Mouse (Mus musculus): Measurements from ENCODE around the gene Plekha6. TPM values are rescaled to one million over a fixed set of nuclear protein-coding genes. Genes with fewer than 3 reads are reported as not detected.

Plekha6 gene
- polyA plus RNA-seq, 1 experiment from 2014 or later = 6.1 TPM

DNA sequence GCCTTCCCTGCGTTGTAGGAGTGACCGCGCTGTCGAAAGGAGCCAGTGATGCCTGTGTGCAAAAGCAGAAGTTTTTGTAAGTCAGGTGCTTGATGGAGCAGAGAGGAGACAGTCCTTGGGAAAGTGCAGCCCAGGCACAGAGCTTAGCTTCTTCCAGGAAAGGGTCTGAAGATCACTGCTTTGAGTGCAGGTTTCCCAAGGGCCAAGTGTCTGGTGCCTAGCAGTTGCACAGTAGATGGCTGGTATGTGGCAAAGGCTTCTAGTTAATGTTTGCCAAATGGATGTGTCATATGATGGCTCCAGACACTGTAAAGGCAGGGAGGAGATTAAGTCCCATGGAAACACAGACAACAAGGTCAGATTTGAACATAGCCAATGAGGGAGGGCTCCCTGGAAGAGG, 49.9 kb downstream of the Plekha6 start:
- Histone ChIP-seq H3K27ac (ENCODE audit: low read depth, low read length) (no peak overlapping the region), H3K4me3 (ENCODE audit: low read length) (no peak overlapping the region), H3K27me3 (ENCODE audit: control insufficient read depth, insufficient read depth, low read length) (no peaks in the 10 kb centered on the region), H3K4me2 (replicated peaks; ENCODE audit: low read depth, low read length) (no peak overlapping the region), H3K36me3 (ENCODE audit: control insufficient read depth, insufficient read depth, low read length) (no peaks in the 10 kb centered on the region), H3K9me3 (ENCODE audit: control insufficient read depth, low read length) (no peaks in the 10 kb centered on the region), H3K4me1 (ENCODE audit: control insufficient read depth, insufficient read depth, low read length) (no peaks in the 10 kb centered on the region; the same call in 1 of the 2 replicates), H3K9ac (ENCODE audit: low read depth, low read length) (no peak overlapping the region)
- WGBS = 92% methylated on average over 4 of the region's 4 CpGs
- ATAC-seq (ENCODE audit: low FRiP score, low TSS enrichment) = no peak

DNA sequence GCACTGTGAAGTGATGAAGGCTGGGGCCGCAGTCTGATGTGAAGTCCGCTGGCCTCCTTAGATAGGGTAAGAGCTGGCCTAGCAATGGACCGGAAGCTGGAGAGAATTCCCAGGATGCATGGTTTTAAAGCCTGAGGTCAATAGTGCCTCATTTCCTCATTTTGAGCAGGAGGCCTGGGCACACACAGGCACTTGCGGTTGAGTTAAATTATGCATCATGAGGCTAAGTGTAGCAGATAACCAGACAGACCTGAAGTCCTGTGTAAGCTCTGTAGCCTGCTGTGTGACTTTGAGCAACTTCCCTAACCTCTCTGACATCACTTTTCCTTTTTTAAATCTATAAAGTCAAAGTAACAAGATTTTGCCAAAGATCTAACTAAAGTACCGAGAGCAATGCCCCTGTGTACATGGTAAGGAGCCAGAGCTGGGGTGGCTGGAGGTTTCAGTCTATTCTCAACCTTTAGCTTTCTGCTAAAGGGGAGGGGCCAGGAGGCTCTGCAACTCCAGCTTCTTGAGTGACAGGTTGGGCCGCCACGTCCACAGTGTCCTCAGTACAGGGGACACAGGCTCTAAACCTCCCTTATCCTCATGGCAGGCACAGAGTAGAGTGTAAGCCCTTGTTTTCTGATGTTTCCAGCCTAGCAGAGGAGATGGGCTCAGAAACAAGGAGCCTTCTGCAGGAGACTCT, 50.8 kb downstream of the Plekha6 start:
- no peak for ATAC-seq (ENCODE audit: low FRiP score, low TSS enrichment)
- H3K27ac ChIP-seq (ENCODE audit: low read depth, low read length) = no peak overlapping the region
- no peaks in the 10 kb centered on the region for H3K9me3 ChIP-seq (ENCODE audit: control insufficient read depth, low read length)
- no peaks in the 10 kb centered on the region for H3K36me3 ChIP-seq (ENCODE audit: control insufficient read depth, insufficient read depth, low read length)
- no peak overlapping the region for H3K9ac ChIP-seq (ENCODE audit: low read depth, low read length)
- 64% methylated on average over 7 of the region's 7 CpGs for WGBS
- no peaks in the 10 kb centered on the region for H3K27me3 ChIP-seq (ENCODE audit: control insufficient read depth, insufficient read depth, low read length)
- no peak overlapping the region for H3K4me3 ChIP-seq (ENCODE audit: low read length)
- no peaks in the 10 kb centered on the region; the same call in 1 of the 2 replicates for H3K4me1 ChIP-seq (ENCODE audit: control insufficient read depth, insufficient read depth, low read length)
- H3K4me2 ChIP-seq (replicated peaks; ENCODE audit: low read depth, low read length) = no peak overlapping the region

DNA sequence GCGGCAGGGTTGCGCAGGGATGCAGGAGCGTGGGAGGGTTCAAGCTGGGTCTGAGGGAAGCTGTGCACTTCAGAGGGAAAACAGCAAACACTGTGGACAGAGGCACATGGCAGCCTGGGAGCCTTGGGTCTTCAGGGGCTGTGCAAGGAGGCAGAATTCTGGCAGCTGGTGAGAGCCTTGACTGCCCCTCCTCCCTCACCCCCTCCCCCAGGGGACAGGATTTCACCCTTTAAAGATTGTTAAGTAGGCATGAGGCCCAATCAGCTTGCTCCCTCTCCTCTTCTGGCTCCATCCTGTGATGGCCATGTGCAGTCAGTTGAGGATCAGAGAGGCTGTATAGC, 51.3 kb downstream of the Plekha6 start:
- Histone ChIP-seq H3K4me2 (replicated peaks; ENCODE audit: low read depth, low read length) (no peak overlapping the region), H3K9ac (ENCODE audit: low read depth, low read length) (no peak overlapping the region), H3K27ac (ENCODE audit: low read depth, low read length) (no peak overlapping the region), H3K4me1 (ENCODE audit: control insufficient read depth, insufficient read depth, low read length) (no peaks in the 10 kb centered on the region; the same call in 1 of the 2 replicates), H3K36me3 (ENCODE audit: control insufficient read depth, insufficient read depth, low read length) (no peaks in the 10 kb centered on the region), H3K27me3 (ENCODE audit: control insufficient read depth, insufficient read depth, low read length) (no peaks in the 10 kb centered on the region), H3K9me3 (ENCODE audit: control insufficient read depth, low read length) (no peaks in the 10 kb centered on the region), H3K4me3 (ENCODE audit: low read length) (no peak overlapping the region)
- WGBS = 81% methylated on average over 3 of the region's 3 CpGs
- no peak for ATAC-seq (ENCODE audit: low FRiP score, low TSS enrichment)

DNA sequence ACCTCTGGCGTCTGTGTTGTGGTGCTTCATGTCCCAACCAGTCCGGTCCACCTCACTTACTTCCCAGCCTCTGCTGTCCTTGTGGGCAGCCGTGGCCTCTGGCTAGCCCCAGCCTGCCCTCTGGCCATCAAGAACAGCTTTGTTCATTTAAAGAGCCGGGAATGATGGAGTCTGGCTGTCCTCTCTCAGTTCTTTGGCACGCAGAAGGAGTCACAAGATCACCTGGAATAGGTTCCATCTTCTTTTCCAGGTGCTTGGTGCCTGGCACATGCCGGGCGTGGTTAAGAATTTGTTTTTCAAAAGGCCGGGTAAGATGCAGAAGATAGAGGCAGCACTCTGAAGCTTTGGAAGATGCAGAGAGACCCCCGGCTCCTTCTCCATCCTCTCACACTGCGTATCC, 51.7 kb downstream of the Plekha6 start:
- Histone ChIP-seq H3K4me2 (replicated peaks; ENCODE audit: low read depth, low read length) (no peak overlapping the region), H3K27me3 (ENCODE audit: control insufficient read depth, insufficient read depth, low read length) (no peaks in the 10 kb centered on the region), H3K9ac (ENCODE audit: low read depth, low read length) (no peak overlapping the region), H3K4me1 (ENCODE audit: control insufficient read depth, insufficient read depth, low read length) (no peaks in the 10 kb centered on the region; the same call in 1 of the 2 replicates), H3K9me3 (ENCODE audit: control insufficient read depth, low read length) (no peaks in the 10 kb centered on the region), H3K27ac (ENCODE audit: low read depth, low read length) (no peak overlapping the region), H3K36me3 (ENCODE audit: control insufficient read depth, insufficient read depth, low read length) (no peaks in the 10 kb centered on the region), H3K4me3 (ENCODE audit: low read length) (no peak overlapping the region)
- no peak for ATAC-seq (ENCODE audit: low FRiP score, low TSS enrichment)
- 82% methylated on average over 10 of the region's 10 CpGs for WGBS

DNA sequence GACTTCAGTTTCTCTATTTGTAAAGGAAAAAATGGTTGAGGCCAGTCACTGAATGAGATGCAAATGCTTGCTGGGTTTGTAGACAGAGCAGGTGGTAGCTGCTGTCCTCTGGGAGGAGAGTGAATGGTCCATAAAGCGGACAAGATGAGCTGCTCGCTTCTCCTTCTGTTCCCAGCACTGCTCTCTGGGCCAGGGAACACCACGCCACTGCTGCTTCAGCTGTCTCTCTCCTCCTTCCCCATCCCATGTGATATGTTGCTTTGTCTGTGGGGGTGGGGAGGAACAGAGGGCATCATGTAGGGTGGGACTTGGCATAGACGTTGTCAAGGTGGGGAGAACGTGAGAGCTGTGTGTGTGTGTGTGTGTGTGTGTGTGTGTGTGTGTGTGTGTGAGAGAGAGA, 53.0 kb downstream of the Plekha6 start:
- WGBS = 59% methylated on average over 5 of the region's 5 CpGs
- ATAC-seq (ENCODE audit: low FRiP score, low TSS enrichment) = no peak
- H3K36me3 ChIP-seq (ENCODE audit: control insufficient read depth, insufficient read depth, low read length) = no peaks in the 10 kb centered on the region
- no peak overlapping the region for H3K9ac ChIP-seq (ENCODE audit: low read depth, low read length)
- H3K27ac ChIP-seq (ENCODE audit: low read depth, low read length) = no peak overlapping the region
- H3K9me3 ChIP-seq (ENCODE audit: control insufficient read depth, low read length) = no peaks in the 10 kb centered on the region
- H3K27me3 ChIP-seq (ENCODE audit: control insufficient read depth, insufficient read depth, low read length) = no peaks in the 10 kb centered on the region
- H3K4me1 ChIP-seq (ENCODE audit: control insufficient read depth, insufficient read depth, low read length) = no peaks in the 10 kb centered on the region; the same call in 1 of the 2 replicates
- H3K4me3 ChIP-seq (ENCODE audit: low read length) = no peak overlapping the region
- H3K4me2 ChIP-seq (replicated peaks; ENCODE audit: low read depth, low read length) = no peak overlapping the region

DNA sequence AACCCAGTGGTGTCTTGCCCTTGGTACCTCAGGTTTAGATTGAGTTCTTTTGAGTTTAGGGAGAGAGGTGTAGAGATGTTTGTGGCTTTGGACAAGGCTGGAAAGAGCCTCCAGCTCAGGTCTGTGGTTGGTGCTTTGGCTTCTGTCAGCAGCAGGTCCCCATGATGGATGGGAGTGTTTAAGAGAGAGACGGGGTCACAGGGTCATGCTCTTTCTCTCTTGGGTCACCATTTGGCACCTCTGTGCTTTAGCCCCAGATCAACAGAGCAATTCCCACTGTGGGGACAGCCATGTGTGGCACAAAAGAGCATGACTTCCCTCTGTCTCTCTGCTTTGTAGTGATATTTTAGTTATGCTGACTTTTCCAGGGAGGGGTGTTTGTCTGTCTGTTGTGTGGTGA, 55.1 kb downstream of the Plekha6 start:
- no peak overlapping the region for H3K4me3 ChIP-seq (ENCODE audit: low read length)
- no peak overlapping the region for H3K9ac ChIP-seq (ENCODE audit: low read depth, low read length)
- no peaks in the 10 kb centered on the region for H3K36me3 ChIP-seq (ENCODE audit: control insufficient read depth, insufficient read depth, low read length)
- H3K27ac ChIP-seq (ENCODE audit: low read depth, low read length) = no peak overlapping the region
- ATAC-seq (ENCODE audit: low FRiP score, low TSS enrichment) = no peak
- H3K4me2 ChIP-seq (replicated peaks; ENCODE audit: low read depth, low read length) = no peak overlapping the region
- H3K27me3 ChIP-seq (ENCODE audit: control insufficient read depth, insufficient read depth, low read length) = no peaks in the 10 kb centered on the region
- no peaks in the 10 kb centered on the region; the same call in 1 of the 2 replicates for H3K4me1 ChIP-seq (ENCODE audit: control insufficient read depth, insufficient read depth, low read length)
- WGBS = 7% methylated on average over 1 of the region's 1 CpGs
- H3K9me3 ChIP-seq (ENCODE audit: control insufficient read depth, low read length) = no peaks in the 10 kb centered on the region

DNA sequence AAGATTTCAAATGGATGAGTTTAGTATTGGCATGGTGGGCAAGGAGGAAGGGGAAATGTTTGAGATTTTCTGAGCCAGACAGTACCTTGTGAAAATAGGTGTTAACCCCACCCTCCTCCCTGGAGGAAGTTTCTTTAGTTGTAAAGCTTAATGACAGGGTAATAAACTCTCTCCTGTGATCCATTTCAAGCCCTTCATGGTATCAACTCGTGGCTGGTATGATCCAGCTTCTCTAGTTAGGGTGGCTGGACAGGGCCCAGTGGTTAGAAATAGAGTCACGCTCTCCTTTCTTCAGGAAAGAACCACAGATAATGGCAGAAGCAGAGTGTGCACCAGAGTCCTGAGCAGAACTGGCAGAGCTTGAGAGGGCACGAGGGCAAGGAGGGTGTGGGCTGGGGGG, 57.4 kb downstream of the Plekha6 start:
- Histone ChIP-seq H3K36me3 (ENCODE audit: control insufficient read depth, insufficient read depth, low read length) (no peaks in the 10 kb centered on the region), H3K27me3 (ENCODE audit: control insufficient read depth, insufficient read depth, low read length) (no peaks in the 10 kb centered on the region), H3K4me1 (ENCODE audit: control insufficient read depth, insufficient read depth, low read length) (no peaks in the 10 kb centered on the region), H3K9me3 (ENCODE audit: control insufficient read depth, low read length) (no peaks in the 10 kb centered on the region), H3K4me2 (replicated peaks; ENCODE audit: low read depth, low read length) (no peak overlapping the region), H3K9ac (ENCODE audit: low read depth, low read length) (no peak overlapping the region), H3K27ac (ENCODE audit: low read depth, low read length) (no peak overlapping the region), H3K4me3 (ENCODE audit: low read length) (no peak overlapping the region)
- ATAC-seq (ENCODE audit: low FRiP score, low TSS enrichment) = no peak
- WGBS = 44% methylated on average over 3 of the region's 3 CpGs

DNA sequence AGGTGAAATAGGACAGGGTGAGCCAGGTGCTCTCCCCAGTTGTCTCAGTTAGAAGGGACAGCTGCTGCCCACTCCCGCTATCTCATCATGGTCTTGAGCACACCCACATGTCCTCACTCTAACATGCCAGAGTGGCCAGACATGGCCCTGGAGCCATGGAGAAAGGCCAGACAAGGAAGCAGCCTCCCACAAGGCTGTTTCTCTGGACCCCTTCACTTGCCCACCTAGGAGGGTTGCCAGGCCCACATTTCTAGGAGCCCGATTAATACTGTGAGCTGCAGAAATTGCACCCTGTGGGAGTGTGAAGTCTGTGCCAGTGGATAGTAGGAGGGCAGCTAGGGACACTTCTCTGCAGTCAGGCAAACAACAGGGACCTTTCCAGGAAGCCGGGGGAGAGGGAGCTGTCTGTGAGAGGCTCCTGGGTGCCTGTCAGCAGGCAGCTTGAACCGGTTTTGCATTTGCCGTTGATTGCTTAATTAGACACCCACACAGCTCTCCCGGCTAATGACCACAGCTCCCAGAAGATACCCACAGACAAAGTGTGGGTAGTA, 58.5 kb downstream of the Plekha6 start:
- H3K4me1 ChIP-seq (ENCODE audit: control insufficient read depth, insufficient read depth, low read length) = no peaks in the 10 kb centered on the region
- H3K4me3 ChIP-seq (ENCODE audit: low read length) = no peak overlapping the region
- no peaks in the 10 kb centered on the region for H3K9me3 ChIP-seq (ENCODE audit: control insufficient read depth, low read length)
- H3K27ac ChIP-seq (ENCODE audit: low read depth, low read length) = no peak overlapping the region
- 0 out of 2 replicates have a peak, but pooled peaks have one; percentile 8 for ATAC-seq (ENCODE audit: low FRiP score, low TSS enrichment)
- H3K36me3 ChIP-seq (ENCODE audit: control insufficient read depth, insufficient read depth, low read length) = no peaks in the 10 kb centered on the region
- no peaks in the 10 kb centered on the region for H3K27me3 ChIP-seq (ENCODE audit: control insufficient read depth, insufficient read depth, low read length)
- 19% methylated on average over 6 of the region's 6 CpGs for WGBS
- H3K9ac ChIP-seq (ENCODE audit: low read depth, low read length) = no peak overlapping the region
- H3K4me2 ChIP-seq (replicated peaks; ENCODE audit: low read depth, low read length) = no peak overlapping the region

DNA sequence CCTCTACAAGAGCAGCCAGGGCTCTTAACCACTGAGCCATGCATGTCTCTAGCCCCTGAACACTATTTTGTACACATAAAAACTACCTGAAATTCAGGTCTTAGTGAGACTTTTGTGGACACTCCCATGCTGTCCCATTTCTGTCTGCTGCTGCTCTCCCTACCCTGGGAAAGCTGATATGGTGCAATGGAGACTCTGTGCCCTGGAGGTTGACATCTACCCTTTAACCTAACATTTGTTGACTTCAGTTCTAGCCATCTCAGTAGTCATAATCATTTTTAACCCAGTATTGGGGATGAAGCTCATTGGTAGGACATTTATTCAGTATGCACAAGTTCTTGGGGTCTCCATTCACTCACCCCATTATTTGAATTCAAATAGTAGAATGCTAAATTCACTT, 60.7 kb downstream of the Plekha6 start:
- Histone ChIP-seq H3K27me3 (ENCODE audit: control insufficient read depth, insufficient read depth, low read length) (no peaks in the 10 kb centered on the region), H3K27ac (ENCODE audit: low read depth, low read length) (no peak overlapping the region), H3K9me3 (ENCODE audit: control insufficient read depth, low read length) (no peaks in the 10 kb centered on the region), H3K4me3 (ENCODE audit: low read length) (no peak overlapping the region), H3K4me1 (ENCODE audit: control insufficient read depth, insufficient read depth, low read length) (peaks cover 3% of the 10 kb centered on the region; the same call in 1 of the 2 replicates), H3K4me2 (replicated peaks; ENCODE audit: low read depth, low read length) (no peak overlapping the region), H3K9ac (ENCODE audit: low read depth, low read length) (no peak overlapping the region), H3K36me3 (ENCODE audit: control insufficient read depth, insufficient read depth, low read length) (no peaks in the 10 kb centered on the region)
- ATAC-seq (ENCODE audit: low FRiP score, low TSS enrichment) = no peak

All from kidney, embryonic 14.5 days (tissue).